13 mouse cellular contexts compared by ENCODE assay signal in genomic region chr2:158141271-158141670, GRCm38 (mm10). TPM values are rescaled to one million over a fixed set of nuclear protein-coding genes. Genes with fewer than 3 reads are reported as not detected.
DNase-seq lines count a peak whose midpoint lies in the region; ATAC-seq and TF ChIP-seq lines count a peak whose summit lies in the region.
"Had no signal": no experiment of that assay in that cellular context is flagged by ENCODE, and none has a peak within 500 bp of the region (broad histone marks: within the 10 kb centered on the region; RNA-seq: fewer than 3 reads in every experiment).

No protein-coding gene starts in this region.

- H3K9ac ChIP-seq in forebrain, embryonic 15.5 days (replicated peaks), result no peak overlapping the region
- H3K9ac ChIP-seq in lung, embryonic 16.5 days (ENCODE audit: low read length), result no peak overlapping the region

- TF ChIP-seq CTCF in small intestine, adult 2 months (IDR thresholded peaks at IDR 0.05; ENCODE audit: extremely low read depth, insufficient read length, insufficient replicate concordance, low read depth, low read length), result no peak

- H3K4me3 ChIP-seq in forebrain, embryonic 10.5 days, result no peak overlapping the region
- no peak overlapping the region for H3K4me3 ChIP-seq in forebrain, embryonic 15.5 days
- no peak overlapping the region for H3K4me3 ChIP-seq in lung, embryonic 16.5 days (ENCODE audit: low read length)
- H3K4me3 ChIP-seq in small intestine, adult 2 months (ENCODE audit: low read depth, low read length), result no peak overlapping the region

- no peaks in the 10 kb centered on the region for H3K36me3 ChIP-seq in forebrain, embryonic 10.5 days (replicated peaks)
- no peaks in the 10 kb centered on the region for H3K36me3 ChIP-seq in forebrain, embryonic 15.5 days
- 0 out of 2 replicates have a peak, but pooled peaks cover 5% of the 10 kb centered on the region for H3K36me3 ChIP-seq in lung, embryonic 16.5 days (ENCODE audit: control insufficient read depth, insufficient read depth, low read length)
- peaks cover 57% of the 10 kb centered on the region for H3K36me3 ChIP-seq in small intestine, adult 2 months (ENCODE audit: control insufficient read depth, insufficient read depth, low read length)

- WGBS in forebrain, embryonic 10.5 days, result 85% methylated on average over 7 of the region's 7 CpGs
- WGBS in forebrain, embryonic 15.5 days, result 87% methylated on average over 7 of the region's 7 CpGs
- 75% methylated on average over 7 of the region's 7 CpGs for WGBS in lung, embryonic 16.5 days
- WGBS in small intestine, adult 2 months, result 82% methylated on average over 7 of the region's 7 CpGs

- H3K27ac ChIP-seq in forebrain, embryonic 10.5 days, result peak overlapping the region; percentile 62
- no peak overlapping the region for H3K27ac ChIP-seq in forebrain, embryonic 15.5 days (replicated peaks)
- peak overlapping the region; percentile 59; the same call in 1 of the 2 replicates for H3K27ac ChIP-seq in lung, embryonic 16.5 days (ENCODE audit: low read length)
- 0 out of 2 replicates have a peak overlapping the region, but pooled peaks have one; percentile 2 for H3K27ac ChIP-seq in small intestine, adult 2 months (ENCODE audit: insufficient read depth, low read depth, low read length)

- peaks cover 63% of the 10 kb centered on the region for H3K4me1 ChIP-seq in forebrain, embryonic 10.5 days
- peaks cover 19% of the 10 kb centered on the region for H3K4me1 ChIP-seq in forebrain, embryonic 15.5 days
- H3K4me1 ChIP-seq in lung, embryonic 16.5 days (replicated peaks; ENCODE audit: control insufficient read depth, insufficient read depth, low read length), result peaks cover 68% of the 10 kb centered on the region
- peaks cover 28% of the 10 kb centered on the region for H3K4me1 ChIP-seq in small intestine, adult 2 months (ENCODE audit: control insufficient read depth, insufficient read depth, insufficient read length, low read length)

- no peak for DNase-seq in forebrain, embryonic 10.5 days (ENCODE audit: extremely low spot score, low spot score)
- no peak for DNase-seq in lung, postnatal 36 days
- peak; percentile 52 for DNase-seq in heart, postnatal 4 days
- DNase-seq in left cerebral cortex, adult 8-10 months (ENCODE audit: low spot score in 2 of 2), result no peak
- DNase-seq in yolk sac, embryonic 10.5 days (ENCODE audit: low spot score), result no peak
- DNase-seq: cerebellum, adult 9-11 months; retina, postnatal 1 day; thymus, postnatal 25 days had no signal

- no peak for ATAC-seq in forebrain, embryonic 15.5 days (replicated peaks)
- no peak for ATAC-seq in lung, embryonic 16.5 days (ENCODE audit: low read depth)
- ATAC-seq: forebrain, embryonic 14.5 days; hindbrain, embryonic 16.5 days had no signal

- H3K9me3 ChIP-seq in forebrain, embryonic 10.5 days, result no peaks in the 10 kb centered on the region
- H3K9me3 ChIP-seq in forebrain, embryonic 15.5 days, result no peaks in the 10 kb centered on the region
- H3K9me3 ChIP-seq in lung, embryonic 16.5 days (ENCODE audit: control insufficient read depth, low read length), result no peaks in the 10 kb centered on the region

- no peak overlapping the region for H3K4me2 ChIP-seq in forebrain, embryonic 15.5 days (replicated peaks)
- H3K4me2 ChIP-seq in lung, embryonic 16.5 days (ENCODE audit: low read depth, low read length), result no peak overlapping the region

- no peak for TF ChIP-seq POLR2A in small intestine, adult 2 months (IDR thresholded peaks at IDR 0.05; ENCODE audit: low read depth, low read length)

- H3K27me3 ChIP-seq in forebrain, embryonic 10.5 days (ENCODE audit: poor library complexity, severe bottlenecking), result peaks cover 36% of the 10 kb centered on the region
- H3K27me3 ChIP-seq in forebrain, embryonic 15.5 days, result peaks cover 3% of the 10 kb centered on the region; the same call in 1 of the 2 replicates
- no peaks in the 10 kb centered on the region for H3K27me3 ChIP-seq in lung, embryonic 16.5 days (ENCODE audit: control insufficient read depth, insufficient read depth, low read depth, low read length)
- no peaks in the 10 kb centered on the region for H3K27me3 ChIP-seq in small intestine, adult 2 months (ENCODE audit: control insufficient read depth, insufficient read depth, low read length)

RNA-seq across cellular contexts. Expression of gene Tgm2, which starts 5.0 kb away (rescaled TPM):
- polyA plus RNA-seq in forebrain, embryonic 10.5 days (2016; fragmentation: Nextera tagmentation; extraction: Ambion mirVana), result 6.3 and 7.2 TPM in 2 replicates
- 4.7 and 5.0 TPM in 2 replicates for polyA plus RNA-seq in forebrain, embryonic 15.5 days (2015; fragmentation: Nextera tagmentation; extraction: Ambion mirVana)
- 75.8 and 81.6 TPM in 2 replicates for polyA plus RNA-seq in lung, embryonic 16.5 days (2015; fragmentation: Nextera tagmentation; extraction: Ambion mirVana)
- 100 to 1,000 TPM; 254 to 273 TPM for total RNA-seq in heart, postnatal 4 days (2021)
- 89.6 and 93.0 TPM in 2 replicates for polyA plus RNA-seq in small intestine, adult 2 months (2012; rRNA removed)
- total RNA-seq in left cerebral cortex, adult 8-10 months (2022), result 10 to 100 TPM in 3 of 4 experiments, 1 to 10 TPM in 1; 9.3 to 13.7 (median 10.1) TPM
